Mouse (Mus musculus) limb, embryonic 14.5 days (tissue): ENCODE measurements around the gene Hao2. TPM values are rescaled to one million over a fixed set of nuclear protein-coding genes. Genes with fewer than 3 reads are reported as not detected.

ENCODE experiments used
- ATAC-seq: fragments of 200-750 bp; cut with Nextera tagmentation; 2 replicates; pipeline ENCODE4 v1.8.0; 2017; ENCODE audit warnings: low read depth, moderate number of reproducible peaks, moderate TSS enrichment; ENCODE audit not compliant: low FRiP score
- DNase-seq: peaks from one replicate; pipeline ENCODE4 v3.0.0-alpha.2; 2015; ENCODE audit warnings: low spot score
- H3K27ac ChIP-seq: fragments of 300-500 bp; sonication (generic); replicated peaks from 2 replicates; pipeline ENCODE4 v1.5.1; 2014; ENCODE audit warnings: low read depth, mild to moderate bottlenecking, low read length, moderate library complexity, mixed read lengths
- H3K27me3 ChIP-seq: fragments of 300-500 bp; sonication (generic); 2 replicates; pipeline ENCODE4 v1.6.1; 2014; ENCODE audit warnings: low read length, mixed read lengths; ENCODE audit not compliant: control insufficient read depth, insufficient read depth
- H3K36me3 ChIP-seq: fragments of 300-500 bp; sonication (generic); 2 replicates; pipeline ENCODE4 v1.6.1; 2014; ENCODE audit warnings: mild to moderate bottlenecking, low read length, moderate library complexity, mixed read lengths; ENCODE audit not compliant: control insufficient read depth, insufficient read depth
- H3K4me1 ChIP-seq: fragments of 300-500 bp; sonication (generic); 2 replicates; pipeline ENCODE4 v1.6.1; 2014; ENCODE audit warnings: antibody characterized with exemption, low read length, mixed read lengths; ENCODE audit not compliant: control insufficient read depth, insufficient read depth
- H3K4me2 ChIP-seq: fragments of 300-500 bp; sonication (generic); replicated peaks from 2 replicates; pipeline ENCODE4 v1.6.1; 2014; ENCODE audit warnings: low read depth, mild to moderate bottlenecking, low read length, moderate library complexity; ENCODE audit not compliant: severe bottlenecking
- H3K4me3 ChIP-seq: fragments of 300-500 bp; sonication (generic); replicated peaks from 2 replicates; pipeline ENCODE4 v1.5.1; 2014; ENCODE audit warnings: low read length
- H3K9ac ChIP-seq: fragments of 300-500 bp; sonication (generic); 2 replicates; pipeline ENCODE4 v1.6.1; 2014; ENCODE audit warnings: mild to moderate bottlenecking, low read depth, low read length, moderate library complexity; ENCODE audit not compliant: severe bottlenecking
- H3K9me3 ChIP-seq: fragments of 300-500 bp; sonication (generic); 2 replicates; pipeline ENCODE4 v1.6.1; 2016; ENCODE audit warnings: low read length; ENCODE audit not compliant: control insufficient read depth
- POLR2A ChIP-seq: fragments of 200-500 bp; IDR thresholded peaks from 2 replicates; pipeline ENCODE4 v1.8.0; 2012; ENCODE audit warnings: inconsistent platforms, mild to moderate bottlenecking, moderate library complexity, borderline replicate concordance; ENCODE audit not compliant: insufficient read depth, insufficient read length; ENCODE audit errors: extremely low read depth
- WGBS: fragments of 180-500 bp; shearing (Covaris S2); extraction: QIAGEN DNeasy Blood & Tissue Kit; methylation state at CpG from one replicate; pipeline ENCODE4 v1.1.7; 2014; 5-methylcytosine and 5-hydroxymethylcytosine counted together
- polyA plus RNA-seq, 2 experiments: library from polyadenylated mRNA; depleted of rRNA in 1 of 2; stranded (reverse) in 1 of 2; unstranded in 1 of 2; fragments of >200 nt; fragmentation: Nextera tagmentation in 1 of 2; extraction: Ambion mirVana in 1 of 2; gene quantifications; 2 replicates each; pipeline versions ENCODE4 v1.2.1 to v1.2.3; 2012 to 2014

Gene Hao2
- polyA plus RNA-seq, 2 experiments: 0.04 to 0.11 TPM

DNA sequence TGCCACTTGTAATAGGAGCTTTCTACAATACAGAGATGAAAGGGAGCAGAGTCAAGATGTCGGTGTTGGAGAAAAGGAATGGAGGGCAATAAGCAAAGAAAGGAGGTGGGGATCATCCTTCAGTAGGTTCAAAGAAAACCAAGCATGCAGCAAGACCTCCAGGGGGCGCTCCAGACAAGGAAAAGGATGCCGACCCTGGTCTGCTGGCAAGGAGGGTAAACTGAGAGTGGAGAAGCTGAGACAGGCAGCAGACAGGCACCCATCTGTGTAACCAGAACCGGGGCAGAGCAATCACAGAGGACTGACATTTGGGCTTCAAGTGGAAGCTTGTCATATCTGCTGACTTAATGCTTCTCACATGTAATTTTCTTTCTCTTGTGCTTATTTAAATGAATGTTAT is 22.6 kb upstream of the Hao2 start:
- ATAC-seq: no peak
- no peaks in the 10 kb centered on the region for H3K4me1 ChIP-seq
- no peaks in the 10 kb centered on the region for H3K27me3 ChIP-seq
- no peak overlapping the region for H3K4me3 ChIP-seq
- H3K9me3 ChIP-seq: no peaks in the 10 kb centered on the region
- TF ChIP-seq POLR2A: no peak
- WGBS: 0% methylated on average over 4 of the region's 4 CpGs
- no peak overlapping the region for H3K4me2 ChIP-seq
- H3K36me3 ChIP-seq: no peaks in the 10 kb centered on the region
- H3K27ac ChIP-seq: no peak overlapping the region
- peak; percentile 54 for DNase-seq
- H3K9ac ChIP-seq: no peak overlapping the region

DNA sequence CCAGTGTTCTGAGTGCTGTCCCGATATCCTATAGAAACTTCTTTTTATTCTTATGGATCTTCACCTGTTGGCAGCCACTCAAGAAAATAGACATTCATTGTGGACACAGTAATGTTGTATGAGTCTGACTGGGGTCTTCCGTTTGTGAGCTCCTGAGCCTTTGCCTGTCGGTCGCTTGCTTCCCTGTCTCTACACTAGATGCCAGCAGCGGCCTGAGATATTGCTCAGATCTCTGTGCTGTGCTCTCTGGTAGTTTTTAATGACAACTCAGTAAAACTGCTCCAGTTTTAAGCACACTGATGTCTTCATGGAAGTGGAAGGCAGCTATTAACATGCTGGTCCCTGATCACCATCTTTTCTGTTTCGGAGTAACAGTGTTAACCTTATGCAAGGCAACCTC is 20.6 kb upstream of the Hao2 start:
- no peak overlapping the region for H3K27ac ChIP-seq
- H3K9ac ChIP-seq: no peak overlapping the region
- H3K9me3 ChIP-seq: no peaks in the 10 kb centered on the region
- no peak overlapping the region for H3K4me2 ChIP-seq
- H3K36me3 ChIP-seq: no peaks in the 10 kb centered on the region
- ATAC-seq (no peak), DNase-seq (peak; percentile 58)
- WGBS: 74% methylated on average over 6 of the region's 6 CpGs
- no peaks in the 10 kb centered on the region for H3K4me1 ChIP-seq
- H3K27me3 ChIP-seq: no peaks in the 10 kb centered on the region
- TF ChIP-seq POLR2A: no peak
- no peak overlapping the region for H3K4me3 ChIP-seq

- ATAC-seq (no peak), DNase-seq (no peak)
- no peaks in the 10 kb centered on the region for H3K9me3 ChIP-seq
- 94% methylated on average over 2 of the region's 2 CpGs for WGBS
- H3K4me1 ChIP-seq: no peaks in the 10 kb centered on the region
- no peaks in the 10 kb centered on the region for H3K36me3 ChIP-seq
- H3K27me3 ChIP-seq: no peaks in the 10 kb centered on the region
- H3K27ac ChIP-seq: no peak overlapping the region
- no peak overlapping the region for H3K4me3 ChIP-seq
- no peak for TF ChIP-seq POLR2A
- no peak overlapping the region for H3K4me2 ChIP-seq
- no peak overlapping the region for H3K9ac ChIP-seq
These were observed 4.6 kb upstream of the Hao2 start for GRCm38 (mm10) chr3:98897606-98898005.

GRCm38 (mm10) chr3:98895071-98895601 is 2.1 kb upstream of the Hao2 start:
- no peak for TF ChIP-seq POLR2A
- H3K9ac ChIP-seq: no peak overlapping the region
- ATAC-seq: peak; percentile 50; the same call in 1 of the 2 replicates
- no peak overlapping the region for H3K27ac ChIP-seq
- WGBS: 41% methylated on average over 10 of the region's 10 CpGs
- H3K4me2 ChIP-seq: no peak overlapping the region
- H3K36me3 ChIP-seq: no peaks in the 10 kb centered on the region
- no peaks in the 10 kb centered on the region for H3K4me1 ChIP-seq
- peak; percentile 72 for DNase-seq
- H3K9me3 ChIP-seq: no peaks in the 10 kb centered on the region
- H3K27me3 ChIP-seq: no peaks in the 10 kb centered on the region
- no peak overlapping the region for H3K4me3 ChIP-seq

GRCm38 (mm10) chr3:98890430-98890829 is 2.6 kb downstream of the Hao2 start:
- TF ChIP-seq POLR2A: no peak
- Histone ChIP-seq H3K36me3 (no peaks in the 10 kb centered on the region), H3K4me3 (no peak overlapping the region), H3K4me1 (no peaks in the 10 kb centered on the region), H3K9me3 (no peaks in the 10 kb centered on the region), H3K27me3 (no peaks in the 10 kb centered on the region), H3K9ac (no peak overlapping the region), H3K4me2 (no peak overlapping the region), H3K27ac (no peak overlapping the region)
- ATAC-seq (no peak), DNase-seq (no peak)
- WGBS: 85% methylated on average over 4 of the region's 4 CpGs

- H3K4me3 ChIP-seq: no peak overlapping the region
- TF ChIP-seq POLR2A: no peak
- no peaks in the 10 kb centered on the region for H3K9me3 ChIP-seq
- H3K4me1 ChIP-seq: no peaks in the 10 kb centered on the region
- H3K9ac ChIP-seq: no peak overlapping the region
- DNase-seq (no peak), ATAC-seq (no peak)
- H3K27ac ChIP-seq: no peak overlapping the region
- 78% methylated on average over 2 of the region's 2 CpGs for WGBS
- H3K27me3 ChIP-seq: no peaks in the 10 kb centered on the region
- no peaks in the 10 kb centered on the region for H3K36me3 ChIP-seq
- no peak overlapping the region for H3K4me2 ChIP-seq
These were observed 4.8 kb downstream of the Hao2 start for GRCm38 (mm10) chr3:98888206-98888605.
